Mouse (Mus musculus): ENCODE results near the gene Meltf. TPM values are rescaled to one million over a fixed set of nuclear protein-coding genes. Genes with fewer than 3 reads are reported as not detected.
A peak's percentile ranks its signal among the peaks of the same experiment; 100 is the strongest.

The Meltf gene
- polyA plus RNA-seq, 1 experiment: 0.28 TPM

DNA sequence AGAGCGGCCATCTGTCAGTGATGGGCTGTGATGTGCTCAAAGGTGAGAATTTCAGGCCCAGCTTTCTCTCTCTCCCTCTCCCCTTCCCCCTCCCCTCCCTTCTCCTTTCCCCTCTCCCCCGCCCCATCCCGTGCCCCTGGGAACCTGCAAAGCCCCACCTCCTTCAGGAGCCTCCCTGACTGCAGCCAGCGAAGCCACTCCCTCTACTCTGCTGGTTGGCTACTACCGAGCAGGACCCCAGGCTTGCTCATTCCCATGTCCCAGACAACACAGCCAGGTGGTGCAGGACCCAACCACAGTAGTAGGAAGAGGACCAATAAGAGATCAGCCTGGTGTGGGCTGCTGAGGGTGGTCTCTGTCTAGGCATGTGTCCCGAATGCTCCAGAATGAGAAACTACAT, 5.3 kb downstream of the Meltf start:
- no peak overlapping the region for H3K4me3 ChIP-seq (replicated peaks; ENCODE audit: extremely low read depth, low read depth, low read length)
- 35% methylated on average over 6 of the region's 6 CpGs for WGBS
- no peak for DNase-seq
- no peaks in the 10 kb centered on the region for H3K4me1 ChIP-seq (ENCODE audit: control insufficient read depth, insufficient read depth, low read length)
- TF ChIP-seq POLR2A (IDR thresholded peaks at IDR 0.05; ENCODE audit: borderline replicate concordance, extremely low read depth, low read depth, low read length) (no peak), CTCF (IDR thresholded peaks at IDR 0.05; ENCODE audit: insufficient read depth, low read length) (no peak)

DNA sequence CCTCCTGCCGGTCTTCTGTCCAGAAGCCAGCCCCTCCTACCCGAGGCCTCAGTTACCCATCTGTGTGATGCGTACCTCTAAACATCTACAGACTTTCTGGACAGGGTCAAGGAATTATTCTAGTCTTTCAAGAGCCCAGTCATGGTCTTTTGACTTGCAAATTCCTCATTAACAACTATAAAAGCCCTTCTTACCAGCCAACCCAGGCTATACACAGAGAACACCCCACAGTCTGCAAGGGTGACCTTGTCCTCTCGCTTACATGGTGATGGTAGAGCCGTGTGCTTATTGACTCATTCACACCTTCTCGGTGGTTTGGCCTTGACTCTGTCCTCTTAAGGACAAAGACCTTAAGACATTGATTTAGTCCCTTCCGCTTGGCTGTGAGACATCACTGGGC, 12.3 kb downstream of the Meltf start:
- DNase-seq: no peak
- 83% methylated on average over 7 of the region's 7 CpGs for WGBS
- no peaks in the 10 kb centered on the region for H3K4me1 ChIP-seq (ENCODE audit: control insufficient read depth, insufficient read depth, low read length)
- H3K4me3 ChIP-seq (replicated peaks; ENCODE audit: extremely low read depth, low read depth, low read length): no peak overlapping the region
- TF ChIP-seq CTCF (IDR thresholded peaks at IDR 0.05; ENCODE audit: insufficient read depth, low read length) (no peak), POLR2A (IDR thresholded peaks at IDR 0.05; ENCODE audit: borderline replicate concordance, extremely low read depth, low read depth, low read length) (no peak)

DNA sequence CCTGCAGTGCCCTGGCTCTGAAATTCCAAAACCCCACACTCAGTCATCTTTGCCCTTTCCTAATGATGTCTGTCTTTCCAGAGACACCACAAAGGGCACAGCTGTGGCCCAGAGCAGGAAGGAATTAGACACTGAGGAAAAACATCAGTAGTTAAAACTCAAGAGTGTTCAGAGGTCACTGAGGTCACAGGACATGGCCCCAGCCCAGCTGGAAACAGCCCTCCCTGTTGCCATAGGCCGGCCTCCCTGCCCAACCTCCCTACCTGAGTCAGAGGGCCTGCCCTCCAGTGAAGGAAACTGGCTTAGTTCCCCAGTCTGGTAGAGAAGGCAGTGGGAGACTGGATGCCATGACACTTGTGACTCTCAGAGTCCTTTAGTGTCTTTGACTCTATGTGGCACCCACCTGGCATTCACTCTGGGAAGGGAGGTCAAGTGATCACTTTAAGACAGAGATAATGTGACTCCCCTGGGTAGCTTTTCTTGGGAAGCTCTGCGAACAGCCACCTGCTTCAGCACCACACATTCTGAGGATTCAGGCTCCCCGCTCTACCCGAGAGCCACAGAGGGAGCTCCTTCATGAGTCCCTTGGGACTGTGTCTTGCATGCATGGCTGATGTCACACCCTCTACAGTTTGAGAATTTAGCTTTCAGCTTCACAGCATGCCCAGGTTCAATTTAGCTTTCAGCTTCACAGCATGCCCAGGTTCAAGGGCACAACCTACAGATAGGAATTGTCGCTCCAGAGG, 15.0 kb downstream of the Meltf start:
- H3K4me1 ChIP-seq (ENCODE audit: control insufficient read depth, insufficient read depth, low read length): 0 out of 2 replicates have a peak, but pooled peaks cover 2% of the 10 kb centered on the region
- TF ChIP-seq POLR2A (IDR thresholded peaks at IDR 0.05; ENCODE audit: borderline replicate concordance, extremely low read depth, low read depth, low read length) (no peak), CTCF (IDR thresholded peaks at IDR 0.05; ENCODE audit: insufficient read depth, low read length) (no peak)
- H3K4me3 ChIP-seq (replicated peaks; ENCODE audit: extremely low read depth, low read depth, low read length): no peak overlapping the region
- 76% methylated on average over 5 of the region's 5 CpGs for WGBS
- no peak for DNase-seq

DNA sequence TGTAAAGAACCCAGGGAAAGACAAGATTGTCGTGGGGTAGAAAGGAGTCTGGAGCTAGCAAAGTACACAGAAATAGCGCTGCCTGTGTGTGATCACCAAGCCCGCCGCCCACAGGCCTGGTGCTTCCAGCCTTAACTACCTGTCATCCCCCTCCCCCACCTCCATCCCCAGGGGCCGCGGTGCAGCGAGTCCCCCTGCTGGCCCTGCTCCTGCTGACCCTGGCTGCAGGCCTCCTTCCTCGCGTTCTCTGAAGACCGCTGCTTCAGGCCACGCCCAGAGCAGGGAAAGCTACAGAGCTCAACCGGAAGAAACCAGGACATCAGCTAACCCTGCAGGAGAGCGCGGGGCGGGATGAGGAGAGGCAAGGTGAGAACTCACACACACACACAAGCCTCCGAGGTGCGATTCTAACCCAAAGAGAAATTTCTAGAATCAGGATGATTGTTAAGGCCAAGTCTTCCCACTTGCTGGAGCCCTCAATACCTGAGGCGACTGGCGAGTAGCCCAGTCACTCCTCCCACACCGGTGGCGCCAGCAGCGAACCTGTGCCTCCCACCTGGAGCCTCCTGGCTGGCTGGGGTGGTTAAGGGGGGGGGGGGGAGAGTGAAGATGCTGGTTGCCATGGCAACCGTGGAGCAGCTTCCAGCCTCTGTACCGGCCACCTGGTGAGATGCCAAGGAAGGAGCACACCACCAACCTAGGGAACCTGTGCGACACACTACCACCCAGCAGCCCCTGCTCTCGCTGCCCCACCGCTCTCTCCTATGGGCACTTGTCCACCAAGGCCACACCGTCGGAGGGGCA, 18.6 kb downstream of the Meltf start:
- TF ChIP-seq CTCF (IDR thresholded peaks at IDR 0.05; ENCODE audit: insufficient read depth, low read length): no peak
- no peak for TF ChIP-seq POLR2A (IDR thresholded peaks at IDR 0.05; ENCODE audit: borderline replicate concordance, extremely low read depth, low read depth, low read length)
- DNase-seq: peak; percentile 14

DNA sequence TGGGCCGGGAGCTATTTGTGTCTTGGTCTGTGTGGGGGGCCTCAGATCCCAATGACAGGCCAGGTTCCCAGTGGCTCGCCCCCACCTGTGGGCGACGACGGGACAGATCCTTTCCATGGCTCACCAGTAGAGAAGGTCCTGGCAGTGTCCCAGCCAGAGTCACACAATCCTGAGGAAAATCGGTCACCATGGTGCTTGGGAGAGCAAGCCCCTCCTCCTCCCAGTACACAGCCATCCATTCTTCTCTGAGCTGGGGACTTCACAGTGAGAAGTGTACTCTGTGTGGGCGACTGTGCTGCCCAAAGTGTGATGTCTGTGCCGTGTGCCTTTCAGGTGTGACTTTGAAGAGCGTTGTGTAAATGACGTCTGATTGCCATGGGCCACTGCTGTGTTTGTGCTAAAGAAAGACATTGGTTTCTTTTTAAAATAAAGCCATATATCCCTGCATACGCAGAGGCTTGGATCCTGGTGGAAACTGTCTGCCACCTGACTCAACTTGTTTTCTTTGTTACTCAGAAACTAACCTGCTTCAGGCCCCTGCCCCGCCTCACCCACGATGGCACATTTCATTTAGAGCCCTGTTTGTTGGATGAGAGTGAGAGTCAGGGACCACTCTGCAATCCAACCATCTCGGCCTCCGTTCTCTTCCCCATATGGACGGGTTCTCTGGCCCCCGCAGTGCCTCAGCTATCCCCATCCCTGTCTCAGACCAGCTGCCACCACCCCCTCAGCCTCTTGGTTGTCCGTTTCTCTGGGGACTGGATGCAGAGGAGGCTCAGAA, 20.1 kb downstream of the Meltf start:
- Histone ChIP-seq H3K4me3 (replicated peaks; ENCODE audit: extremely low read depth, low read depth, low read length) (no peak overlapping the region), H3K4me1 (ENCODE audit: control insufficient read depth, insufficient read depth, low read length) (0 out of 2 replicates have a peak, but pooled peaks cover 2% of the 10 kb centered on the region)
- no peak for DNase-seq
- WGBS: 80% methylated on average over 18 of the region's 18 CpGs
- no peak for TF ChIP-seq POLR2A (IDR thresholded peaks at IDR 0.05; ENCODE audit: borderline replicate concordance, extremely low read depth, low read depth, low read length)
- no peak for TF ChIP-seq CTCF (IDR thresholded peaks at IDR 0.05; ENCODE audit: insufficient read depth, low read length)

More for the DNA sequence above, 18.6 kb downstream of the Meltf start:
- Histone ChIP-seq H3K4me1 (ENCODE audit: control insufficient read depth, insufficient read depth, low read length) (0 out of 2 replicates have a peak, but pooled peaks cover 2% of the 10 kb centered on the region), H3K4me3 (replicated peaks; ENCODE audit: extremely low read depth, low read depth, low read length) (no peak overlapping the region)
- 21% methylated on average over 29 of the region's 29 CpGs for WGBS

DNA sequence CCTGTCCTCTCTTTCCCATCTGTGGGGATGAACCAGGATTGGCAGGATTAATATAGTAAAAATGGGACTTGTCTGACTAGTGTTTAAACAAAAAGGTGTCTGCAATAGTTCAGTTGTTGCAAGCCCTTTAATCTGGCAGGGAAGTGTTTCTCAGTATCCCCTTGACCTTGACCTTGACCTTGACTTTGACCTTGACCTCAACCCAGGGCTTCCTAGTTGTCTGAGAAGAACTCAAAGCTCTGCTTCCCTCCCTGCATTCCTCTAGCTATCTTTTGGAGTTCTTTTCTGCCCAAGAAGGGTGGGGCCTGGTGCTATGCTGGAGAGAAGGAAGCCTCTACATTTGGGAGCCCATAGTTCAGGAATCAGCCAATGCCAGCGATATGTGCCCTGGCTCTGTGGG, 23.3 kb downstream of the Meltf start:
- Histone ChIP-seq H3K4me3 (replicated peaks; ENCODE audit: extremely low read depth, low read depth, low read length) (no peak overlapping the region), H3K4me1 (ENCODE audit: control insufficient read depth, insufficient read depth, low read length) (peaks cover 2% of the 10 kb centered on the region; the same call in 1 of the 2 replicates)
- 75% methylated on average over 1 of the region's 1 CpGs for WGBS
- no peak for DNase-seq
- no peak for TF ChIP-seq POLR2A (IDR thresholded peaks at IDR 0.05; ENCODE audit: borderline replicate concordance, extremely low read depth, low read depth, low read length)
- no peak for TF ChIP-seq CTCF (IDR thresholded peaks at IDR 0.05; ENCODE audit: insufficient read depth, low read length)

DNA sequence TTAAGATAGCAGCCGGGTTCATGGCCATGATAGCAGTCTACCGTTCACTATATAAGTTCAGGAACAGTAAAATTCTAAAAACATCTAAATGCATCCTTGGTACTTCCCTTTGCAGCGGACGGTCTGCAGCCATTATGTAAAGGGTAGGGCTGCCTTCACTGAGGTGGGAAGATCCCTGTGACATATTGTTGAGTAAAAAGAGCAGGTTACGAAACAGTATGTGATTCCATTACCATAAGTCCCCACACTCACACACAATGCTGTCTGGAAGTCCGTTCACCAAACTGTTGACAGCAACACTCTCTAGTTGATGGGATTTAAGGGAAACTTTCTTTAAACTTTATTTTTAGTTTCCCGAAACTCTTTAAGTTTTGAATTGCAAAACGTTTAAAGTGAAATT, 24.6 kb downstream of the Meltf start:
- Histone ChIP-seq H3K4me1 (ENCODE audit: control insufficient read depth, insufficient read depth, low read length) (no peaks in the 10 kb centered on the region; the same call in 1 of the 2 replicates), H3K4me3 (replicated peaks; ENCODE audit: extremely low read depth, low read depth, low read length) (no peak overlapping the region)
- DNase-seq: no peak
- no peak for TF ChIP-seq CTCF (IDR thresholded peaks at IDR 0.05; ENCODE audit: insufficient read depth, low read length)
- no peak for TF ChIP-seq POLR2A (IDR thresholded peaks at IDR 0.05; ENCODE audit: borderline replicate concordance, extremely low read depth, low read depth, low read length)
- 83% methylated on average over 8 of the region's 8 CpGs for WGBS

DNA sequence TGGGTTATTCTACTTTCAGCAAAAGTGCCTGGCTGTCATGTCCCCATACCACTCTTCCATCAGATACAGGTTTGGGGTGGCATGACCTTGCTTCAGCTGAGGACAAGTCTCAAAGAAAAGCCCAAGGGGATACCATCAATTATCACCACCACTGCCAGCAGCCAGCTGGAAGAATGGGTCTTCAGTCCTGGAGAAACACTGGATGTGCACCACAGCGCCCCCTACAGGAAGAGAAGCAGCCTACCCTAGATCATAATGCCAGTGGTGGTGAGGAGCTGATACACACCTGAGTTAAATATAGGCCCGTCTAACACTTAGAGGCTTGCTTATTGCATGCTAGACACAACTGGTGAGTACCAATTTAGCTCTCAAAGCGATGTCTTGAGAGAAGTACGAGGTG, 26.7 kb downstream of the Meltf start:
- H3K4me1 ChIP-seq (ENCODE audit: control insufficient read depth, insufficient read depth, low read length): no peaks in the 10 kb centered on the region; the same call in 1 of the 2 replicates
- 73% methylated on average over 4 of the region's 4 CpGs for whole genome bisulfite sequencing
- no peak for DNase-seq
- H3K4me3 ChIP-seq (replicated peaks; ENCODE audit: extremely low read depth, low read depth, low read length): no peak overlapping the region
- TF ChIP-seq POLR2A (IDR thresholded peaks at IDR 0.05; ENCODE audit: borderline replicate concordance, extremely low read depth, low read depth, low read length) (no peak), CTCF (IDR thresholded peaks at IDR 0.05; ENCODE audit: insufficient read depth, low read length) (peak; percentile 19; the same call in 1 of the 2 replicates)

All from lung, adult 2 months (tissue).